Mouse (Mus musculus): Measurements from ENCODE around the gene Ssr2. TPM values are rescaled to one million over a fixed set of nuclear protein-coding genes. Genes with fewer than 3 reads are reported as not detected.

The Ssr2 gene
- total RNA-seq, 2 experiments from 2014 or later = 41.1 to 54.8 TPM

DNA sequence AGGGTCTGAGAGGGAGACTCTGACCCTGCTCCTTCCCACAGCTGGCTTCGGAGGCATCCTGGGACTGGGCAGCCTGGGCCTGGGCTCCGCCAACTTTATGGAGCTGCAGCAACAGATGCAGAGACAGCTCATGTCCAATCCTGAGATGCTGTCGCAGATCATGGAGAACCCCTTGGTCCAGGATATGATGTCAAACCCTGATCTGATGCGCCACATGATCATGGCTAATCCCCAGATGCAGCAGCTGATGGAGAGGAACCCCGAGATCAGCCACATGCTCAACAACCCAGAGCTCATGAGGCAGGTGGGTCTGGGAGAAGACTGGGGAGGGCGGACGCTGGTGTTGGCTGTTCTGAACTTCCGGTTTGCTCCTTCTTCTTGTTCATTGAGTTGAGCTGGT lies 19.1 kb upstream of the Ssr2 start:
- Histone ChIP-seq H3K27ac (no peak overlapping the region), H3K4me3 (no peak overlapping the region)
- no peak for TF ChIP-seq CTCF (IDR thresholded peaks at IDR 0.05)
- intact Hi-C loops (cut with DNase I) = no loop called here
- DNase-seq = no peak

GRCm38 (mm10) chr3:88559596-88559995 lies 16.1 kb upstream of the Ssr2 start:
- intact Hi-C loops (cut with DNase I) = no loop called here
- no peak overlapping the region for H3K27ac ChIP-seq
- no peak for DNase-seq
- TF ChIP-seq CTCF (IDR thresholded peaks at IDR 0.05) = no peak
- no peak overlapping the region for H3K4me3 ChIP-seq

GRCm38 (mm10) chr3:88561989-88562388 lies 13.7 kb upstream of the Ssr2 start:
- DNase-seq = no peak
- intact Hi-C loops (cut with DNase I) = no loop called here

GRCm38 (mm10) chr3:88563442-88563841 lies 12.2 kb upstream of the Ssr2 start:
- DNase-seq = no peak
- intact Hi-C loops (cut with DNase I) = no loop called here
- Histone ChIP-seq H3K27ac (peak overlapping the region; percentile 49), H3K4me3 (no peak overlapping the region)
- no peak for TF ChIP-seq CTCF (IDR thresholded peaks at IDR 0.05)

More at GRCm38 (mm10) chr3:88561989-88562388, 13.7 kb upstream of the Ssr2 start:
- Histone ChIP-seq H3K27ac (no peak overlapping the region), H3K4me3 (no peak overlapping the region)
- no peak for TF ChIP-seq CTCF (IDR thresholded peaks at IDR 0.05)

DNA sequence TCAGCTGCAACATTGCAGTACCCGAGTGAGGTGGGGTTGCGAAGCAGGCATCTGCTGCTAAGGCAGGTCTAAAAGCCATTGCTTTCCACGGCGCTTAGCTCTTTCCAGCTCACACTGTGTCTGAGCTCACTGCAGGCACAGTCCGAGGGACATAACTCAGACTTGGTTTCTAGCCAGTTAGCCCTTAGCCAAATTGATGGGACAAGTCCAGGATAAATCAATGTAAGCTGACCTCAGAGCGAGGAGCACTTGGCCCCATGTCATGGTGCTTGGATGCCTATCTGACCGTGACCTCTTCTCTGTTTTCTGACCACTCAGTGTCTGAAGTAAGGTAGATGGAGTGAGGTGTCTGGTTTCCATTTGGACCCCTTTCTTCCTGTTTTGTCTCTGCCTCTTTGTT lies 11.7 kb upstream of the Ssr2 start:
- Histone ChIP-seq H3K27ac (peak overlapping the region; percentile 49), H3K4me3 (no peak overlapping the region)
- intact Hi-C loops (cut with DNase I) = no loop called here
- TF ChIP-seq CTCF (IDR thresholded peaks at IDR 0.05) = no peak
- DNase-seq = no peak

DNA sequence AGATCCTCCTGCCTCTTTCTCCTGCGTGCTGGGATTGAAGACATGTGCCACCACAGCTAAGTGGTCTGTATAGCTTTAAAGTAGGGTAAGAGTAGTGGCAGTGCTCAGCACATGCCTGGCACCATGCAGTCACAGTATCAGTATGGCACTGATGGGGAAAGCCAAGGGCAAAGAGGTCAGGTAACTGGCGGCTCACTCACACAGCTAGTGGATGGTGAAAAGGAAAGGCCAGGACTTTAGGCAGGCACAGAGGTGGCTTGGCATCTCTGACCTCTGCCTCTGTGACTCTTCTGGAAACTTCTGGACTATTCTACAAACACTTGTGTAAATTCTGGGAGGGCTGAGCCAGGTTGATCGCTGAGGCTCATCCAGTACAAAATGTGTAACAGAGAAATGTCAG lies 9.6 kb upstream of the Ssr2 start:
- peak overlapping the region; percentile 71 for H3K27ac ChIP-seq
- no peak for TF ChIP-seq CTCF (IDR thresholded peaks at IDR 0.05)
- peak; percentile 54 for DNase-seq

DNA sequence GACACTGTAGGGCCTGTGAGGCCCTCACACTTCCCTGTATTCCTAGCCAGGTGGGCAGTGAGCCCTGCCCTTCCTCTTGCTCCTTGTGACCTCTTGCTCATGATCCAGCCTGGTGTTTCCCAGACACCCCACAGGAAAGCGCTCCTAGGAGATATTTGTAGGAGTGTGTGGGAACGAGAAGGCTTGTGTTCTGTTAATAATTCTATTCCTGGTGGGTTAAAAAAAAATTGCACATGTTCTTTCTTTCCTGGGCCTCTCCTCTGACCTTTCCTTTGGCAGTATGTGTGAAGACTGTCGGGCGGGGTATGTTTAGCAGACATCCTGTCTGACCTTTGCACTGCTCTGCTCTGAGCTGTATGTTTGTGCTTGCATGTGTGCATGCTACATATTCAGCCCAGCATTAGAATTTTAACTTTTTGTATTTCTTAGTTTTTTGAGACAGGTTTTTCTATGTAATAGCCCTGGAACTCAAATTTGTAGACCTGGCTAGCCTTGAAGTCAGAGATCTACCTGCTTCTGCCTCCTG lies 9.1 kb upstream of the Ssr2 start:
- peak overlapping the region; percentile 71 for H3K27ac ChIP-seq
- no peak for TF ChIP-seq CTCF (IDR thresholded peaks at IDR 0.05)
- peak; percentile 48 for DNase-seq
- H3K4me3 ChIP-seq = no peak overlapping the region
- intact Hi-C loops (cut with DNase I) = no loop called here

More for the DNA sequence above, 9.6 kb upstream of the Ssr2 start:
- H3K4me3 ChIP-seq = no peak overlapping the region
- intact Hi-C loops (cut with DNase I) = no loop called here

- intact Hi-C loops (cut with DNase I) = no loop called here
- no peak for DNase-seq
- no peak for TF ChIP-seq CTCF (IDR thresholded peaks at IDR 0.05)
- peak overlapping the region; percentile 63 for H3K27ac ChIP-seq
- no peak overlapping the region for H3K4me3 ChIP-seq
Observed at GRCm38 (mm10) chr3:88567892-88568291, 7.8 kb upstream of the Ssr2 start.

GRCm38 (mm10) chr3:88568615-88569014 lies 7.1 kb upstream of the Ssr2 start:
- no peak for DNase-seq
- TF ChIP-seq CTCF (IDR thresholded peaks at IDR 0.05) = no peak
- Histone ChIP-seq H3K4me3 (no peak overlapping the region), H3K27ac (peak overlapping the region; percentile 63)
- intact Hi-C loops (cut with DNase I) = no loop called here

GRCm38 (mm10) chr3:88569093-88569492 lies 6.6 kb upstream of the Ssr2 start:
- Histone ChIP-seq H3K27ac (peak overlapping the region; percentile 63; the same call in 1 of the 2 replicates), H3K4me3 (no peak overlapping the region)
- intact Hi-C loops (cut with DNase I) = no loop called here
- TF ChIP-seq CTCF (IDR thresholded peaks at IDR 0.05) = no peak
- no peak for DNase-seq

DNA sequence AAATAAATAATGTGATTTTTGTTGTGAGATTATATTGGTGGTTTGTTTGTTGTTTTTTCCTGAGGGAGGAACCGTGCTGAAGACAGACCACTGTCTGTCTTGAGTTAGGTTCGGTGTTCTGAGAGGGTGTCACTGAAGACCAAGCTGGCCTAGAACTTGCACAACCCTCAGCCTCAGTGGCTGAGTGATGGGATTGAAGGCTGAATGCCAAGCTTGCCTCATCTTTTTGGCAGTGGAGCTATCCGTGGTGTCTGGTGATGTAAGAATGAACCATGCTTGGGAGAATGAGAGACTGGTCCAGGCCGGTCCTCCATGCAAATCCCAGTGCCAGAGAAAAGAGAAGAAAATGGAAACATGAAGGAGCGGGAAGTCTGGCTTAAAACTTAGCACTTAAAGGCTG lies 6.0 kb upstream of the Ssr2 start:
- intact Hi-C loops (cut with DNase I) = no loop called here
- DNase-seq = peak; percentile 55
- H3K27ac ChIP-seq = no peak overlapping the region
- TF ChIP-seq CTCF (IDR thresholded peaks at IDR 0.05) = no peak
- no peak overlapping the region for H3K4me3 ChIP-seq

DNA sequence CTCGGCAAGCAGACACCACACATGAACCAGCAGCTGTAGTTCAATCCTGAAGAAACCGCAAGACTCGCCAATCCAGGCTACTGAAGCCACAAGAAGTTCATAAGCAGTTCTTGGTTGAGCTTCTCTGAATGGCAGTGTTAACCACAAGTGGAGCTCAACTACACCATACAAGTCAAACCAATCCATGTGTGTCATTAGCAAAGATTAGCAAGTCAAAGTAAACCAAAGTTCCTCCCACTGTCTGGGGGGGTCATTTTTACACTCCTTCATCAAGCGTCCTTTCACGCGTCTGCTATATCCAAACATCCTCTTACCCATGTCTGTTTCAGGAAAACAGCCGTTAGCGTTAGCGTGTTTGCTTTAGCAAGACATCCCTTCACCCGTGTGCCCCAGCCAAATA lies 5.3 kb upstream of the Ssr2 start:
- Histone ChIP-seq H3K27ac (no peak overlapping the region), H3K4me3 (no peak overlapping the region)
- TF ChIP-seq CTCF (IDR thresholded peaks at IDR 0.05) = no peak
- intact Hi-C loops (cut with DNase I) = no loop called here
- no peak for DNase-seq

DNA sequence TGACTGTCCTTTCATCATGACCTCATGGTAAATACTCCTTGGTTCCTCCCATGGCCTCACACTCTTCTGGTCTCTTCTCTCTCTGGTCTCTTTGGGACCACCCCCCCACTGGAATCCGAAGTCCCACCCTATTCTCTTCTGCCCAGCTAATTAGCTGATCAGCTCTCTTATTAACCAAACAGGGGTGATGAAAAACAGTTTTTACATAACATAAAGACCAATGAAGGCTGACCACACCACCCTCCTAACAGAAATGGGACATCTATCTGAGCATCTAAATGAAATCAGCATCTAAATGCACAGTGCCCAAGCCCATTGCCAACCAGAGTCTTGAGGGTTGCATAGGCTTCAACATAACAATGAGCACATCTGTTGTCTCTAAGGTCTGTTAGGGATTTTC lies 3.8 kb upstream of the Ssr2 start:
- Histone ChIP-seq H3K27ac (no peak overlapping the region), H3K4me3 (no peak overlapping the region)
- no peak for TF ChIP-seq CTCF (IDR thresholded peaks at IDR 0.05)
- intact Hi-C loops (cut with DNase I) = no loop called here
- DNase-seq = no peak

- no peak overlapping the region for H3K4me3 ChIP-seq
- intact Hi-C loops (cut with DNase I) = no loop called here
- TF ChIP-seq CTCF (IDR thresholded peaks at IDR 0.05) = no peak
- DNase-seq = no peak
- H3K27ac ChIP-seq = no peak overlapping the region
Observed at GRCm38 (mm10) chr3:88572835-88573234, 2.8 kb upstream of the Ssr2 start.

All from gastrocnemius, adult 2 months (tissue).